Mouse (Mus musculus) G1E (cell line): Measurements from ENCODE around the gene Slx1b. TPM values are rescaled to one million over a fixed set of nuclear protein-coding genes. Genes with fewer than 3 reads are reported as not detected.

Experiments
- ATAC-seq: 2 replicates; pipeline ENCODE4 v1.8.0; 2016; ENCODE audit warnings: mild to moderate bottlenecking; ENCODE audit not compliant: insufficient number of reproducible peaks, poor library complexity, low FRiP score, severe bottlenecking; ENCODE audit errors: extremely low read depth
- DNase-seq: peaks from one replicate; pipeline ENCODE4 v3.0.0; 2012; ENCODE audit warnings: low spot score
- H3K27me3 ChIP-seq: 2 replicates; pipeline ENCODE4 v1.6.1; 2012; ENCODE audit warnings: mild to moderate bottlenecking, low read length, inconsistent platforms; ENCODE audit not compliant: insufficient read depth
- H3K36me3 ChIP-seq: replicated peaks from 2 replicates; pipeline ENCODE3; 2012; ENCODE audit warnings: mild to moderate bottlenecking, inconsistent platforms
- H3K4me1 ChIP-seq: 2 replicates; pipeline ENCODE4 v1.6.1; 2012; ENCODE audit warnings: low read depth, low read length, inconsistent platforms, mixed read lengths; ENCODE audit not compliant: insufficient read depth
- H3K4me3 ChIP-seq: 2 replicates; pipeline ENCODE4 v1.5.1; 2012; ENCODE audit warnings: low read depth, mild to moderate bottlenecking, inconsistent platforms, low read length, moderate library complexity, mixed read lengths
- H3K9me3 ChIP-seq: replicated peaks from 2 replicates; pipeline ENCODE4 v1.6.1; 2012; ENCODE audit warnings: inconsistent platforms
- CTCF ChIP-seq: IDR thresholded peaks from 2 replicates; pipeline ENCODE4 v1.5.1; 2012; ENCODE audit warnings: low read depth, low read length, inconsistent platforms, mixed read lengths
- GATA1 ChIP-seq: IDR thresholded peaks from 2 replicates; pipeline ENCODE4 v1.6.1; 2012; ENCODE audit warnings: borderline replicate concordance, low read length, inconsistent platforms, mixed read lengths
- GATA2 ChIP-seq: IDR thresholded peaks from 2 replicates; pipeline ENCODE4 v1.6.1; 2012; ENCODE audit warnings: low read depth, low read length, inconsistent platforms, borderline replicate concordance
- POLR2AphosphoS5 ChIP-seq: IDR thresholded peaks from 2 replicates; pipeline ENCODE4 v1.6.1; 2012; ENCODE audit warnings: low read depth, low read length, inconsistent platforms; ENCODE audit not compliant: insufficient replicate concordance
- TAL1 ChIP-seq: conservative IDR thresholded peaks from 2 replicates; pipeline ENCODE4 v1.6.1; 2012; ENCODE audit warnings: low read depth, low read length, inconsistent platforms, mixed read lengths
- polyA plus RNA-seq: library from polyadenylated mRNA; stranded (reverse); fragments of >175 nt; gene quantifications from 2 replicates; pipeline ENCODE4 v1.2.3, GENCODE M21; 2012
- total RNA-seq, 2 experiments: library from RNA; stranded (forward) in 1 of 2; stranded (reverse) in 1 of 2; fragments of 200-1000 nt in 1 of 2; fragments of >200 nt in 1 of 2; fragmentation: Nextera tagmentation in 1 of 2; gene quantifications; 2 replicates each; pipeline ENCODE4 v1.2.3; 2014 to 2017

Gene Slx1b
- total and polyA plus RNA-seq, 3 experiments: 3.5 to 8.1 (median 4.5) TPM

GRCm38 (mm10) chr7:126679683-126680082 lies 15.9 kb downstream of the Slx1b start:
- H3K36me3 ChIP-seq: peaks cover 83% of the 10 kb centered on the region
- ATAC-seq: no peak

GRCm38 (mm10) chr7:126678545-126679341 lies 16.8 kb downstream of the Slx1b start:
- TF ChIP-seq POLR2AphosphoS5 (no peak), GATA1 (no peak), GATA2 (no peak), CTCF (no peak), TAL1 (no peak)
- no peak for ATAC-seq
- H3K27me3 ChIP-seq: no peaks in the 10 kb centered on the region
- H3K36me3 ChIP-seq: peaks cover 80% of the 10 kb centered on the region
- DNase-seq: no peak
- no peak overlapping the region for H3K4me3 ChIP-seq
- no peaks in the 10 kb centered on the region for H3K9me3 ChIP-seq
- H3K4me1 ChIP-seq: peaks cover 6% of the 10 kb centered on the region; the same call in 1 of the 2 replicates

More at GRCm38 (mm10) chr7:126679683-126680082, 15.9 kb downstream of the Slx1b start:
- TF ChIP-seq TAL1: no peak
- no peak for TF ChIP-seq POLR2AphosphoS5
- TF ChIP-seq GATA2: no peak
- no peak for TF ChIP-seq CTCF
- no peak for TF ChIP-seq GATA1
- H3K9me3 ChIP-seq: no peaks in the 10 kb centered on the region
- DNase-seq: no peak
- H3K4me3 ChIP-seq: no peak overlapping the region
- H3K4me1 ChIP-seq: peaks cover 6% of the 10 kb centered on the region; the same call in 1 of the 2 replicates
- H3K27me3 ChIP-seq: no peaks in the 10 kb centered on the region

- Histone ChIP-seq H3K9me3 (no peaks in the 10 kb centered on the region), H3K36me3 (peaks cover 83% of the 10 kb centered on the region), H3K4me3 (no peak overlapping the region), H3K4me1 (peaks cover 6% of the 10 kb centered on the region; the same call in 1 of the 2 replicates), H3K27me3 (no peaks in the 10 kb centered on the region)
- no peak for TF ChIP-seq GATA1
- TF ChIP-seq CTCF: no peak
- TF ChIP-seq POLR2AphosphoS5: no peak
- no peak for TF ChIP-seq TAL1
- TF ChIP-seq GATA2: no peak
- ATAC-seq (no peak), DNase-seq (no peak)
Observed at GRCm38 (mm10) chr7:126676631-126677220, 18.9 kb downstream of the Slx1b start.

GRCm38 (mm10) chr7:126676207-126676606 lies 19.4 kb downstream of the Slx1b start, which contains the start of gene Sult1a1:
Sult1a1 (minus strand) TSS chr7:126676432.
- ATAC-seq (no peak), DNase-seq (no peak)
- H3K4me3 ChIP-seq: no peak within 1 kb of the TSS
- peaks cover 6% of the 10 kb centered on the region; the same call in 1 of the 2 replicates for H3K4me1 ChIP-seq
- H3K9me3 ChIP-seq: no peaks in the 10 kb centered on the region
- H3K36me3 ChIP-seq: peaks cover 88% of the 10 kb centered on the region
- H3K27me3 ChIP-seq: no peaks in the 10 kb centered on the region
- TF ChIP-seq CTCF (no peak), TAL1 (no peak), GATA1 (no peak), POLR2AphosphoS5 (no peak), GATA2 (no peak)

GRCm38 (mm10) chr7:126675104-126675503 lies 20.5 kb downstream of the Slx1b start:
- ATAC-seq: no peak

GRCm38 (mm10) chr7:126672111-126672510 lies 23.5 kb downstream of the Slx1b start:
- peaks cover 94% of the 10 kb centered on the region for H3K36me3 ChIP-seq
- TF ChIP-seq GATA1: no peak
- no peak for TF ChIP-seq POLR2AphosphoS5
- no peak for TF ChIP-seq CTCF
- TF ChIP-seq GATA2: no peak
- TF ChIP-seq TAL1: no peak
- H3K4me1 ChIP-seq: peaks cover 9% of the 10 kb centered on the region; the same call in 1 of the 2 replicates

More at GRCm38 (mm10) chr7:126675104-126675503, 20.5 kb downstream of the Slx1b start:
- no peak for DNase-seq
- Histone ChIP-seq H3K4me1 (peaks cover 6% of the 10 kb centered on the region; the same call in 1 of the 2 replicates), H3K36me3 (peaks cover 90% of the 10 kb centered on the region), H3K4me3 (no peak overlapping the region), H3K27me3 (no peaks in the 10 kb centered on the region), H3K9me3 (no peaks in the 10 kb centered on the region)
- no peak for TF ChIP-seq TAL1
- no peak for TF ChIP-seq CTCF
- no peak for TF ChIP-seq POLR2AphosphoS5
- no peak for TF ChIP-seq GATA2
- no peak for TF ChIP-seq GATA1

More at GRCm38 (mm10) chr7:126672111-126672510, 23.5 kb downstream of the Slx1b start:
- H3K9me3 ChIP-seq: no peaks in the 10 kb centered on the region
- no peak for DNase-seq
- ATAC-seq: no peak
- H3K4me3 ChIP-seq: no peak overlapping the region
- H3K27me3 ChIP-seq: no peaks in the 10 kb centered on the region
